Mouse (Mus musculus) neural tube, embryonic 11.5 days (tissue): ENCODE measurements at regions not wholly inside any gene's neighbourhood (a gene's known extent, or its start where the extent isn't known, plus 50 kb on each side); places are given as distances from the start of the nearest gene placed in this dataset.

Experiments used
- ATAC-seq: fragments of 200-750 bp; cut with Nextera tagmentation; 2 replicates; pipeline ENCODE4 v1.8.0; 2017; ENCODE audit warnings: moderate number of reproducible peaks, mild to moderate bottlenecking, moderate TSS enrichment, moderate library complexity; ENCODE audit not compliant: insufficient read depth, low FRiP score, low TSS enrichment
- DNase-seq: peaks from one replicate; pipeline ENCODE4 v3.0.0-alpha.2; 2015; ENCODE audit warnings: low spot score
- H3K27ac ChIP-seq: fragments of 300-500 bp; sonication (generic); 2 replicates; pipeline ENCODE4 v1.5.1; 2014; ENCODE audit warnings: low read depth, mild to moderate bottlenecking, low read length
- H3K27me3 ChIP-seq: fragments of 300-500 bp; sonication (generic); 2 replicates; pipeline ENCODE4 v1.6.1; 2014; ENCODE audit warnings: mild to moderate bottlenecking, low read length, mixed read lengths; ENCODE audit not compliant: control insufficient read depth, insufficient read depth
- H3K36me3 ChIP-seq: fragments of 300-500 bp; sonication (generic); 2 replicates; pipeline ENCODE4 v1.6.1; 2014; ENCODE audit warnings: mild to moderate bottlenecking, low read length, moderate library complexity, mixed read lengths; ENCODE audit not compliant: control insufficient read depth, insufficient read depth
- H3K4me1 ChIP-seq: fragments of 300-500 bp; sonication (generic); 2 replicates; pipeline ENCODE4 v1.6.1; 2014; ENCODE audit warnings: low read length, mixed read lengths; ENCODE audit not compliant: control insufficient read depth, insufficient read depth
- H3K4me2 ChIP-seq: fragments of 300-500 bp; sonication (generic); 2 replicates; pipeline ENCODE4 v1.6.1; 2014; ENCODE audit warnings: low read depth, mild to moderate bottlenecking, moderate library complexity
- H3K4me3 ChIP-seq: fragments of 300-500 bp; sonication (generic); 2 replicates; pipeline ENCODE4 v1.5.1; 2014; ENCODE audit warnings: low read depth, low read length
- H3K9ac ChIP-seq: fragments of 300-500 bp; sonication (generic); 2 replicates; pipeline ENCODE4 v1.6.1; 2014; ENCODE audit warnings: mild to moderate bottlenecking, low read length
- H3K9me3 ChIP-seq: fragments of 300-500 bp; sonication (generic); 2 replicates; pipeline ENCODE4 v1.6.1; 2016; ENCODE audit warnings: low read length; ENCODE audit not compliant: control insufficient read depth
- WGBS: fragments of 180-500 bp; shearing (Covaris S2); extraction: QIAGEN DNeasy Blood & Tissue Kit; methylation state at CpG from one replicate; pipeline ENCODE4 v1.1.7; 2014; 5-methylcytosine and 5-hydroxymethylcytosine counted together

GRCm38 (mm10) chr4:54470022-54471008 lies 474.5 kb upstream of the Zfp462 start:
- ATAC-seq (no peak), DNase-seq (peak; percentile 40)
- H3K27me3 ChIP-seq = no peaks in the 10 kb centered on the region
- no peak overlapping the region for H3K9ac ChIP-seq
- 58% methylated on average over 13 of the region's 13 CpGs for WGBS
- no peaks in the 10 kb centered on the region for H3K9me3 ChIP-seq
- H3K4me1 ChIP-seq = no peaks in the 10 kb centered on the region
- no peaks in the 10 kb centered on the region for H3K36me3 ChIP-seq
- H3K27ac ChIP-seq = no peak overlapping the region
- no peak overlapping the region for H3K4me3 ChIP-seq
- no peak overlapping the region for H3K4me2 ChIP-seq

GRCm38 (mm10) chr4:54471009-54471408 lies 473.8 kb upstream of the Zfp462 start:
- H3K36me3 ChIP-seq = no peaks in the 10 kb centered on the region
- no peak overlapping the region for H3K4me3 ChIP-seq
- no peaks in the 10 kb centered on the region for H3K9me3 ChIP-seq
- DNase-seq = peak; percentile 14
- no peak overlapping the region for H3K4me2 ChIP-seq
- H3K27ac ChIP-seq = no peak overlapping the region
- 17% methylated on average over 1 of the region's 1 CpGs for WGBS
- no peak overlapping the region for H3K9ac ChIP-seq
- H3K4me1 ChIP-seq = no peaks in the 10 kb centered on the region
- no peaks in the 10 kb centered on the region for H3K27me3 ChIP-seq
- no peak for ATAC-seq

GRCm38 (mm10) chr4:54481766-54482165 lies 463.1 kb upstream of the Zfp462 start:
- Histone ChIP-seq H3K4me3 (no peak overlapping the region), H3K36me3 (no peaks in the 10 kb centered on the region), H3K4me1 (no peaks in the 10 kb centered on the region), H3K9ac (no peak overlapping the region), H3K27ac (no peak overlapping the region), H3K27me3 (no peaks in the 10 kb centered on the region), H3K4me2 (no peak overlapping the region), H3K9me3 (no peaks in the 10 kb centered on the region)
- ATAC-seq = no peak
- no peak for DNase-seq
- 76% methylated on average over 2 of the region's 2 CpGs for WGBS

GRCm38 (mm10) chr4:54493074-54493473 lies 451.8 kb upstream of the Zfp462 start:
- Histone ChIP-seq H3K9me3 (no peaks in the 10 kb centered on the region), H3K27me3 (no peaks in the 10 kb centered on the region), H3K36me3 (no peaks in the 10 kb centered on the region), H3K4me1 (no peaks in the 10 kb centered on the region), H3K9ac (no peak overlapping the region), H3K4me2 (no peak overlapping the region), H3K27ac (no peak overlapping the region), H3K4me3 (no peak overlapping the region)
- 77% methylated on average over 6 of the region's 6 CpGs for WGBS
- DNase-seq (no peak), ATAC-seq (no peak)

- H3K4me2 ChIP-seq = no peak overlapping the region
These were observed 447.4 kb upstream of the Zfp462 start for GRCm38 (mm10) chr4:54497312-54497994.

GRCm38 (mm10) chr4:54515934-54516333 lies 428.9 kb upstream of the Zfp462 start:
- 57% methylated on average over 1 of the region's 1 CpGs for WGBS
- no peak overlapping the region for H3K27ac ChIP-seq
- ATAC-seq = no peak

More at GRCm38 (mm10) chr4:54497312-54497994, 447.4 kb upstream of the Zfp462 start:
- Histone ChIP-seq H3K9ac (no peak overlapping the region), H3K36me3 (no peaks in the 10 kb centered on the region), H3K4me1 (no peaks in the 10 kb centered on the region), H3K4me3 (no peak overlapping the region), H3K27me3 (no peaks in the 10 kb centered on the region), H3K9me3 (no peaks in the 10 kb centered on the region), H3K27ac (no peak overlapping the region)
- 92% methylated on average over 2 of the region's 2 CpGs for WGBS
- ATAC-seq (no peak), DNase-seq (no peak)

GRCm38 (mm10) chr4:54523283-54523682 lies 421.6 kb upstream of the Zfp462 start:
- Histone ChIP-seq H3K36me3 (no peaks in the 10 kb centered on the region), H3K4me3 (no peak overlapping the region), H3K4me1 (0 out of 2 replicates have a peak, but pooled peaks cover 3% of the 10 kb centered on the region), H3K27me3 (no peaks in the 10 kb centered on the region), H3K9me3 (no peaks in the 10 kb centered on the region), H3K27ac (no peak overlapping the region), H3K9ac (no peak overlapping the region), H3K4me2 (no peak overlapping the region)
- ATAC-seq (no peak), DNase-seq (no peak)
- WGBS = 82% methylated on average over 5 of the region's 5 CpGs

More at GRCm38 (mm10) chr4:54515934-54516333, 428.9 kb upstream of the Zfp462 start:
- Histone ChIP-seq H3K9me3 (no peaks in the 10 kb centered on the region), H3K36me3 (no peaks in the 10 kb centered on the region), H3K27me3 (no peaks in the 10 kb centered on the region), H3K9ac (no peak overlapping the region), H3K4me2 (no peak overlapping the region), H3K4me1 (no peaks in the 10 kb centered on the region), H3K4me3 (no peak overlapping the region)
- no peak for DNase-seq

- 61% methylated on average over 5 of the region's 5 CpGs for WGBS
- Histone ChIP-seq H3K4me1 (0 out of 2 replicates have a peak, but pooled peaks cover 3% of the 10 kb centered on the region), H3K4me2 (no peak overlapping the region), H3K36me3 (no peaks in the 10 kb centered on the region), H3K27ac (0 out of 2 replicates have a peak overlapping the region, but pooled peaks have one; percentile 14), H3K4me3 (no peak overlapping the region), H3K27me3 (no peaks in the 10 kb centered on the region), H3K9me3 (no peaks in the 10 kb centered on the region), H3K9ac (no peak overlapping the region)
- peak; percentile 38 for DNase-seq
- no peak for ATAC-seq
These were observed 418.8 kb upstream of the Zfp462 start for GRCm38 (mm10) chr4:54526003-54526586.
